Mouse (Mus musculus) erythroblast, embryonic 14.5 days (primary cell): ENCODE data around the gene Clip2.

ENCODE experiments used
- GATA1 ChIP-seq: IDR thresholded peaks from 2 replicates; pipeline ENCODE4 v1.6.1; 2012; ENCODE audit warnings: low read length, inconsistent platforms, mixed read lengths
- TAL1 ChIP-seq: IDR thresholded peaks from 3 replicates; pipeline ENCODE4 v1.6.1; 2012; ENCODE audit warnings: low read length, inconsistent platforms, mixed read lengths

GRCm38 (mm10) chr5:134491206-134491605, 61.0 kb downstream of the Clip2 start:
- TF ChIP-seq GATA1 (no peak), TAL1 (no peak)
